Mouse (Mus musculus): ENCODE results near the gene Cacnb4.

Gene Cacnb4

DNA sequence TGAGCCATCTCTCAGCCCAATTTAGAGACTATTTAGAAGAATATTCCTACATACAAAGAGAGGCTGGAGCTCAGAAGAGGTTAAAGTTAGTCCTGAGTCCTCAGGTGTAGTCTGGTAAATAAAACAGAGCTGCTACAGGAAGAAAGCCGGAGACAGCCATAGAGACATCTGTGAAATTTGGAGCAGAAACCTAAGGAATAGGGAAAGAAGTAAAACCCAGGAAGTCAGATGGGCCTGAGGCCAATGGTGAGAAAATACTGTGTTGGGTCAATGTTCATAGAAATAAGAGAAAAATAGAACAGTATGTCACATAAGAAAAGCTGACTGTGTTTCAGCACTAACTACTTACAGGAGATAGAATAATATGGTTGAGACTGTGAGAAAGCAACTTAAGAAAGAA lies 155.6 kb downstream of the Cacnb4 start:
- WGBS, result 67% methylated on average over 1 of the region's 1 CpGs

DNA sequence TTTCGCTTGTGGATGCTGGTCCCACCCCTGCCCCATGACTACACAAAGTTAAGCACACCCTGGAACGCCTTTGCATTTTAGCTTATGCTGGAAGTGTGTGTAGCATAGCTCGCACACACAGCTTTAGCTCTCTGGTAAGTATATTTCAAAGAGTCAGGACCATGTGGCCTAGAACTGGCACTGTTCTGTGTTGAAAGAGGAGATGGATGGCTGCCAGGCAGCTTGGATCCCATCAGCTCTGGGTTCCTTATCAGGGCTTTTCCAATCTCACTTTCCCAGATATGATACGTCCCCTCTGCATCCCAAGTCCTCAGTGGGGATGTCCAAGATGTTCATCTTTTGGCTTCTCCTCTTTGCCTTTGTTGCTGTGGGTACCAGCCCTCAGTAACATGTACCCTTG lies 157.9 kb downstream of the Cacnb4 start:
- 71% methylated on average over 4 of the region's 4 CpGs for WGBS

DNA sequence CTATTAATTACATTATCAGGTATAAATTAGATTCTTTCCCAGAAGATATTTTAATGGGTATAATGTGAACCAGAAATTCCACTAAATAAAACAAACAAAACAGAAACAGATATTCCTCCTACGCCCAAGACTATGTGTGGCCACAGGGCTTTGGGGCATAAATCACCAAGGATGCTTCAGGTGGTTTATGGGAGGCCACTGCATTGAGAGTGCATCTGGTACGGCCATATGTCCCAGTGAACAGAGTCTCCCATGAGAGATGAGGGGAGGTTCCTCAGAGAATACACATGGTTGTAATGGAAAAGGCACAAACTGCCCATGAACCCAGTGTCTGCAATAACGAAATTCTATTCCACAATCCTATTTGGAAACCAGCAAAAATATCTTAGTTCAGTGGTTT lies 160.1 kb downstream of the Cacnb4 start:
- WGBS, result 82% methylated on average over 3 of the region's 3 CpGs

DNA sequence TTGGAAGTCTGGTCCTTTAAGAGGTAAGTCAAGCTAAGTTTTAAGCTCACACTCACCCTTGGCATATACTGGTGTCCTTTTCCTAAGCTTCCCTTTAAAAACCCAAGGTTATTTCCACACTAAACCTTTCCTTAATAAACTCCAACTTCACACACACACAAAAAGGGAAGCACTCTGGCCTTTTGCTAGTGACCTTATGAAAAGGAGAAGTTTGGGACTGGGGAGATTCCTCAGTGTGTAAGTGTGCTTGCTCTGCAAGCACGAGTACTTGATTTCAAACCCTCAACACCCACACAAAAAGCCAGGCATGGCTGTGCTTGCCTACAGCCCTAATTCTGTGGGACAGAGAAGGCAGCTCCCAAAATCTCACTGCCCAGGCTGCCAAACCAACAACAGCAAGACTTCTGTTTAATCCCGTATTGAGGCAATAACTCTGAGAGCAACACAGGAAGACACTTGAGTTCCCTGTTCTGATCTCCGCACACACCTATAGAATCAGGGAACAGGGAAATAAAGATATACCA lies 163.7 kb downstream of the Cacnb4 start:
- 47% methylated on average over 3 of the region's 3 CpGs for WGBS

DNA sequence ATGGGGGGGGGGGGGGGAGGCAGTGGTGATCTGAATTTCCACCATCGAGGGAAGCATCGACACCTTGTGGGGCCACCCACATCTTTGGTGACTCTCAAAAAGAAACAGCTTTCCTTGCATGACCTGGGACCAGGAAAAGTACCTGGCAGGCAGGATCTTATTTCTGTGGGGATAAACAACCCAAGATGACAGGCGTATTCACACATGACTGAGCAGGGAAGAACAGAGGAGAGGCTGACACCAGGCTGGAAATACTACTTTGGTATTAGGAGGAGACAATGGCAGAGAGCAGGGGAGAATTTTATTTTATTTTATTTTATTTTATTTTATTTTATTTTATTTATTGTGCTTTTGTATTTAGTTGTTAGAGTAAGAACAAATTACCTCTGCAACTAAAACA lies 164.4 kb downstream of the Cacnb4 start:
- 59% methylated on average over 3 of the region's 3 CpGs for WGBS

DNA sequence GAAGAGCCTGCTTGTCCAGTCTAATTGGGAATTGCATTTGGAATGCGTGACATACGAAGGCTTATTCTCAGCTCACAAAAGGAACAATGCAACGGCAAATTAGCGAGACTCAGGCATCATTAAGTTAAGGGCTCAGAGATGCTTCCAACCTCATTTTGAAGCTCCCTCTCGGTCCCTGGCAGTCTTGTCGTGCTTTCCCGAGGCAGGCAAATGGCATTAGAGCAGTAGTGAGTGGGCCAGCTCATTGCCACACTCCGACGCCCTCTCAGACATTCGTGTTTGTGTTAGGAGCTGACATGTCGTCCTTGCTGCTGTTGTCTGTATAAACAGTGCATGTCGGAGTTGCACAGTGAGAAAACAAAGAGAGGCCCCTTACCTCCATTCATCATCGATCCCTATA lies 164.8 kb downstream of the Cacnb4 start:
- WGBS, result 23% methylated on average over 13 of the region's 13 CpGs

DNA sequence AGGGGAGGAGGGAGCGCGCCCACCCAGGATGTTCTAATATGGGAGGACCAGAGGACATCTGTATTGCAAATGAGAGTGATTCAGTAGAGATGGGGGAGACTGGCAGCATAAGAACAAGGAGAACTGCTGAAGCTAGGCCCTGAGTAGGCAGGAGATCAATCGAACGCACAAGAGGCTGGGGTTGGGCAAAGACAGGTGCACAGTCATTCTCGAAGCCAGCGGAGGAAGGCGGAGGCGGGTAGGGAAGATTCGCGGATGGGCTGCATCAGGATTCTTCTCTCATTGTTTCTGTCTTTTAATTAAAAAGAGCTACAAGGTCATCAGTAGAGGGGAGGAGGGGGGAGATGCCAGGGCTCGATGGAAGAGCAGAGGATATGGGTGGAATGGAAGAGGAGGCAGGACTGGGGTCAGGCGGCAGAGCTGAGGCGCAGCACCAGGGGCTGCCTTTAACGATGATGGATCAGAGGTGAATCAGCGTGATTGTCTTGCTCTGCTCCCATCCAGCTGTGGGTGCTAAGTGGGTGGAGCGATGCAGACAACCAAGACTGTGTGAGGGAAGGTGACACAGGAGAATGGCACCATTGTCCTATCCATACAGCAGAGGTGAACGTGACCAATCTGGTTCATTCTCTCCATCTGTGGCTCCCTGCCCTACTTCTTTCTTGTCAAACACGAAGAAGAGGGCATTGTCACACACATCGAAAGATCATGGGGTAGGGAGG lies 166.7 kb downstream of the Cacnb4 start:
- 61% methylated on average over 19 of the region's 19 CpGs for WGBS

DNA sequence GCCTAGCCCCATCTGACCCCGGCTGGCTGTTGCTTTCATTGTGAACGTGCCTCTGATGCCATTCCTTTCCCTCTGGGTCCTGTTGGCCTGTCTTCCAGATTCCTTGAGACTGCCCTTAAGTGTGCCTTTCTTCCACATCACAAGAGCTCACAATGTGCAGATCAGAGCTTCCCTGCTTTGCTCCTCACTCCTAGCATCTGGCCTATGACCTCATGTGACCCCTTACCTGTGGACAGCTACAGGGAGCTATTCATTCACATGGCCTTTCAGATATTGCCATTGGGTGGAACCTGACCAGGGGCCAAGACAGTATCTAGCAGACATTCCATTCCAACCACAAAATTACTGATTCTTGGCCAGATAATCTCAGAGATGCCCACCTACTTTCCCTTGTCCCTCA lies 171.5 kb downstream of the Cacnb4 start:
- WGBS, result 57% methylated on average over 2 of the region's 2 CpGs

DNA sequence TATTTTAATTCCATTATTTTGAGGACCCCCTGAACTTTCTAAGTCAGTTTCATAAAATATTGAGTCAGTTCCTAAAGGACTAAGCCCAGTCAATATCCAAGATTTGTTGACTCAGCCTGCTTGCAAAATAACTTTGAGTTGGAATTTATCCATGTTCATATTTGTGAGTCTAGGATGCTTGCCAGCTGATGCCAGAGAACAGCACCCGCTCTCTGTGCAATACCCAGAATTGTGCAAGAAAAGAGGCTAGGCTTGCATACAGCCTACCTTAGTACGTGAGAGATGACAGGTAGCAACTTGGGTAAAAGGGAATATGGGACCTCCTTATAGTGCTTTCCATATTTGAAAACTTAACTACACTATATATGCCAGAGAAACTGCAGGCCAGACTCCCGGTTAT lies 171.9 kb downstream of the Cacnb4 start:
- WGBS, result 41% methylated on average over 3 of the region's 3 CpGs

DNA sequence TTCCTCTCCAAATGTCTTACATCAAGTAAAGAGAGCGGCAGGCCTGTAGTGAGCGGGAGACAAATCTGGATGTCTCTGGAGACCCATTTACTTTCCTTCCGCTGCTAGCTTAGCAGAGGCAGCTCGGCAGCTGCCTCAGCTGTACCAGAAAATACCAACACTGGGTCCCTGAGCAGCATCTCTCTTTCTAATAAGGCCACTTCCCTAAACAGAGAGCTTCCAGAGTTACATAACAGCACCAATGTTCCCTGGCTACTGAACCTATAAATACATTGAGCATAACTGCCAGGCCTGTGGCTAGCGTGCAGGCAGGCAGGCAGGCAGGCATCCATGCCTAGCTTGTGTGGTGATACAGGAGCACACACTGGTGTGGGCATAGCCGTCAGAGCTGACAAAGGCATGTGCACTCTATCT lies 176.8 kb downstream of the Cacnb4 start:
- 37% methylated on average over 6 of the region's 6 CpGs for WGBS

DNA sequence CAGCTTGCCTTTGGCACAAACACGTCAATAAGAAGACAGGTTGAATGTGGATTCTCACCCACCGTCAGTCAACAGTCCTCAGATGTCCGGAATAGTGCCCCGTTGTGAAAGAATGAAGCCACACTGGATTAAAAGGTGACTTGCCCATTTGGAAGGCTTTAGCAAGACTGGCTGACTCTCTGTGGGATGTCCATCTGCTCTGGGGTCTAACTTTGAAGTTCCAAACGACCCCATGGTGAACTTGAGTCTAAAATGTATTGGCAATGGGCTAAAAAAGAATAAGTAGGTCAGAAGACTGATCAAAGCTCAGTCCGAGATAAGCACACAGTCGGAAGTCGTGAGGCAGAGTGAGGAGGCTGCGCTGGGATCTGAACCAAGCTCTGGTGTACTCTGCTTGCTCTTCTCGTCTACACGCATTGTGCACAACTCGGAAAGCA lies 177.5 kb downstream of the Cacnb4 start:
- WGBS, result 65% methylated on average over 12 of the region's 12 CpGs

DNA sequence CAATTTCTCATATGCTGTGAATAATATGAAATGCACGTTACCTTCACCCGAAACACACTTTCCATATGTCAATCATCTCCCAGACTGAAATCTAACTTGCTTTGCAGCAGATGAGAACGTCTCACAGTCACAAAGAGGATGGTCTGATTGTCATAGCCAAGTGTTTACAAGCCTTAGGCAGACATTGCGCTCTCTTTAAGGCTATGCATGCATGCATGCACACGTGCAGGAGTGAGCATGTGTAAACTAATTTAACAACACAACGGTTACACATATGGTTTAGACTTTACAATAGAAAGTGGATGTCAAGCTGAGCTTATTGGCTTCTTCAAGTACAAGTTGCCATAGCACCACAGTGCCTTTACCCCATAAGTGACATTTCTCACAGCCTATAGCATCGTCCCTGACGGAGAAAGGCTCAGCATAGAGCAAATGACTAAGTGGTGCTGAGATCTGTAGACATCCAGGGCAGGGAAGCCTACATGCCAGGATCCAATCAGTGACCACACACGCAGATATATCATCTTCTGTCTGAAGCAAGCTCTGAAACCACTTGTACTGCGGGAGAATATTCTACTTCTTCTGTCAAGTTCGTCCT lies 181.4 kb downstream of the Cacnb4 start:
- 52% methylated on average over 11 of the region's 11 CpGs for WGBS

DNA sequence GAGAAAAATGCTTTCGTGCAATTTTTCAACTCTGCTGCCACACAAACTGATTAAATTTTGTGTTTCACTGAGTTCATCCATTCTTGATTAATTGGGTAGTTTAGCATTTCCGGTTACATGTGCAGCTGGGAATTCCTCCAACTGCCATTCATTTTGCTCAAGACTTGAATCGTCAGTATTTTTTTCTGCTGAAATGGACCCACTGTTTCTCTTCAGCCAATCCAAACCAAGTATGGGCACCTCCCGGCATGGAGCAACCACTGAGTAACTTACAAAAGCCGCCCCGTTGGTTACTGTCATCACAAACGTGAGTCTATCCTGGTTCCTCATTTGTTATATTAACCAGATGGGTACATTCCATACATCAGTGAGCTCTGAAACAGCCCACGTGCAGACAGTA lies 182.4 kb downstream of the Cacnb4 start:
- 37% methylated on average over 8 of the region's 8 CpGs for WGBS

DNA sequence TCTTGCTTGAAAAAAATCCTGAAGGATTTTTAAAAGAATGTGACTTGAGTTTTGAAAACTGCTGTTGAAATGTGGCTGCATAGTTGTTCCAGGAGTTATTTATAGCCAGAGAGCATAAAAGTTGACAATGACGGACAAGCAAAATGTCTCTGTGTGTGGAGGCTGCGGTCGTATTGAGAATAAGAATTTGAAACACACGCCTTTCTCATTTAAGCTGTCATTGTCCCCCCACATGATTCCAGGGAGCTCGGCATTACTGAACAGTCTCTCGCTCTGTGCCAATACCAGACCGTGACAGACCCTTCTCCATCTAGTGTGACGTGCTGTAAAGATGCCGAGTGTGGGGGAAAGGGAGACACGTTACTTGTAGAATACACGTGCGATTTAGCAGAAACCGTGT lies 183.8 kb downstream of the Cacnb4 start:
- WGBS, result 37% methylated on average over 13 of the region's 13 CpGs

DNA sequence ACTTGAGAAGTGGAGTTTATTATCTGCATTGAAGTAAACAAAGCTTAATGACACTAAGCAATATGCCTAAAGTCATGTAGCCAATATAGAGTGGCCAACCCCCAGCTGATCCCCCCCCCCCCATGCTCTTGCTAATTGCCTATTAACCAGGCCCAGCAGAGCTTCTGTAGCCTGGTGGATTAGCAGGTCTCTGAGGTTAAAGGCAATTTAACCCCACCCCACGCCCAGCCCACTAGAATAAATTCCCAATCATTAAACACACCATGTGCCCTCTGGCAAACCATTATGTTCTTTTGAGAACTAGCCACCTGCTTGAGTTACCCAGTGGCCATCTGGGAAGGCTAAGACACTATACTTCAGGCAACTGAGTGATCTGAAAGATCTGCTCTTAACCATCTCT lies 186.8 kb downstream of the Cacnb4 start:
- WGBS, result 92% methylated on average over 1 of the region's 1 CpGs

DNA sequence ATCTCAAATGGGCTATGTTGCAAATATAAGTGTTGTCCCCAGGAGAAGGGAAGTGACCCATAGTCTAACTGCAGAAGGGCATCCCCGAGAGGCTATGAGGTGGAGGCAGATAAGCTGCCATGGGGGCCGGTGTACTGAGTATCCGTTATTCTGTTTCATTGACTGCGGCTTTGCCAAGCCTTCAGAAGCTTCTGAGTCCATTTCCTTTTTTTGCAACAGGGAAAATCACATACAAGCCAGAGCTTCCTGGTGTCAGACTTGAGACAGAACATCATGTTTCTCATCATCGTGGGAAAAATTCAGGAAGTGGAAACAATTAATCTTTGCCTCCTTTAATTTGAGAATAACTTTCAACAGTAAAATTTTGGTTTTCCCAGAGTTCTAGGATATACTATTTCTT lies 193.1 kb downstream of the Cacnb4 start:
- 59% methylated on average over 5 of the region's 5 CpGs for WGBS

DNA sequence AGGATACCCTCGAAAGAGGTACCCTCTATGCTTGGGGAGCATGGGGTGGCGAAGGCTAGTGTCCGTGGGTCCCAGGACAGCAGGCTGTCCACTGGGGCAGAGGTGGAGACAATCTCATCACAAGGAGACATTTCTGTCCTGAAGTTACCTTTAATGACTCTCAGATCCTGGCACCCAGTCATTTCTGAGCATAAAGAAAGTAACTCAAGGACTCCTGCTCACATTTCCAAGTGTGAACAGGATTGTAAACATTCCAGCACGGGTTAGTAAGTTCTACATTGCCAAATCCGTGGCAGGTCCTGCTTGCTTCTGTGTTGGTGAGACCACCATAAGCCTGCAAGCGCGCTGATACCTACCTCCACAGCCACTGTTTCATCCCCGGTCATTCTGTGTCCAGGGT lies 196.2 kb downstream of the Cacnb4 start:
- WGBS, result 80% methylated on average over 8 of the region's 8 CpGs

DNA sequence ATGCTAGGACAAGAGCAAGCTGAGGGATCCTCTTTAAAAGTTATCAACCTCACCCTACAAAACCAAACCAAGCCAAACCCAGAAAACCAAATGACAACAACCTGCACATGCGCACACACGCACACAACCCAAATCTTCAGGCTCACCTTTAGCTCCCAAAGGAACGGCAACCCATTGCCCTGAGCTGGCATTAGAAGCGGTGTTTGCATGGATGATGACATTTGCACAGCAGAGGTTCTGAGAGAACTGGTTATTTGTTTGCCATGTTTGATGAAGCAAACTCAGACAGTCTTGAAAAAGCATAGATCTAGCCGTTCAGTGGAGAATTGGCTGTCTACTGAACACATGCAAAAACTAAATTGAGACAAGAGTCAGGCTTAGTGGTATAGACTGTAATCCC lies 198.1 kb downstream of the Cacnb4 start:
- WGBS, result 91% methylated on average over 5 of the region's 5 CpGs

DNA sequence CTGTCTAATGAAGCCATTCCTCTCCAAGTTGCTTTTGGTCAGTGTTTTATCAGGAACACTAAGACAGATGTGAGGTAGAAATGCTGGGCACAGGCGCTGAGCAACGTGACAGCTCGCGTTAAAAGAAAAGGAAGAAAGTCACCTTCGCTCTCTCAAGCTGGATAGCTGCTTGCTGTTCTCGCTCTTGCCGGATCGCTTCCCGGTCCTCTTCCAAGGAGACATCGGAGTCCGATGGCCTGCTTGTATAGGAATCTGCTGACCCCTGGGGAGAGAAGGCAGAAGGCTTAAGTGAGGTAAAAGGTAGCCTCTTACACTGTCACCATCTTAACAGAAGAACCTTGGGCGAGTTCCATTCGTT lies 199.1 kb downstream of the Cacnb4 start:
- WGBS, result 94% methylated on average over 13 of the region's 13 CpGs

DNA sequence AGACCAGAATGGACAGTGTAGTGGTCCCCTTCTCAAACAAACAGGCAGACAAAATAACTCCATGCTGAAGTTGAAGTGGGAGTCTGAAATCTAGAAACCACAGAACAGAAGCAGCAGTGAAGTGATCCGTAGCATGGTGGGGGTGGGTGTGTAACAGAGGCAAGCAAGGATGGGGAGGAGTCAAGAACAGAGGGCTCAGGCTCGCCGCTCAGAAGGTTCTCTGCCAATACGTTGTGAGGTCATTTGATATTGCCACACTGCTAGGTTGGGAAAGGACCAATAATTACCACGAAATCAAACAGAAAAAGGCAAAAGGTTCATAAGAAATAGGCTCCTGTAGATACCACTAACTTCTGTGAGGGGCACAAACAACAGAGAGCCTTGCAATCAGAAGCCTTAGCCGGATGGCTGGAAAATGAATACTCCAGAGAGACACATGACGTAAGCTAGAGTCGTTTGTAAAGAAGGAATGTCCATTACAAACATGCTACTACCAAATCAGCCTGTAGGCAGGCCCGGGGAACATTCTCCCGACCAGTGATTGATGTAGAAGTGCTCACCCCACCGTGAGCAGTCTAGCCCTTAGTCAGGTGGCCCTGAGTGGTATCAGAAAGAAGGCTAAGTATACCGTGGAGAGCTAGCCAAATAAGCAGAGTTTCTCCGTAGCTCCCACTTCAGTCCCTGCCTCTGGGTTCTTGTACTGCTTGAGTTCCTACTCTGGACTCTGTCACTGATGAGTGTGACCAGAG lies 199.7 kb downstream of the Cacnb4 start:
- 70% methylated on average over 13 of the region's 13 CpGs for WGBS

DNA sequence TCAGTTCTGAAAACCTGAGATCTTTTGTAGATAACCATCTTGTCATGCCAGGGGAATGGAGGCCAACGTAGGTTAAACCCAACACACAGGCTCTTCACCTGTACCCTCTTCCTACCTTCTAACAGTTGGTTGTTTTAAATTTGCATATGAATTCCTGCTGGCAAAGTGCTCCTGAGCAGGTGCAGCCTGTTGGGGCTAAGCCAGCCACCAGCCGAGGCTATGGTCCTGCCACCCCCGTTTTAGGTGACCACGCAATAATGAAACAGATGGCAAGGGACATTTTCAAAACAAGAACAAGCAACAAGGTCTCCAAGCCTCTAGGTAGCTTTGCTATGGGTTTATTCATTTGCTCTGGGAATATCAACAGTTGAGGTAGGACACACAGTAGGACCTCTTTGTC lies 200.8 kb downstream of the Cacnb4 start:
- 72% methylated on average over 4 of the region's 4 CpGs for whole genome bisulfite sequencing

DNA sequence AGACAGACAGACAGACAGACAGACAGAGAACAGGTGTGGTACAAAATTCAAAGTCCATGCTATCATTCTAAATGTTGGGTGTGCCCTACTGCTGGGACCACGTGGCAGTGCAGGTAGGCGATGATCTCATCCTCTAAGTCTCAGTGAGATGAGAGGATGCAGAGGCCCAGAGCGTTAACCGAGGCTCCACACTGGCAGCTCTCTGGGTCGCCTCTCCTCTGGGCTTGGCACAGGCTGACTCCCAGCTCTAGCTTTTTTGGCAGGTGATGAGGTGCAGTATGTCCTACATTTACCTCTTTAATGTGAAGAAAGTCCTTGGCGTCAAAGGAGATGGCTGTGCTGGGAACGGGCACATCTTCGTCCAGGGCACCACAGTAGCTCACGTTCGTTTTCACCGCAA lies 202.1 kb downstream of the Cacnb4 start:
- 74% methylated on average over 11 of the region's 11 CpGs for WGBS

Data from cerebral cortex, adult 2 months (tissue).